8 mouse cellular contexts compared by ENCODE assay signal in the genomic region with DNA sequence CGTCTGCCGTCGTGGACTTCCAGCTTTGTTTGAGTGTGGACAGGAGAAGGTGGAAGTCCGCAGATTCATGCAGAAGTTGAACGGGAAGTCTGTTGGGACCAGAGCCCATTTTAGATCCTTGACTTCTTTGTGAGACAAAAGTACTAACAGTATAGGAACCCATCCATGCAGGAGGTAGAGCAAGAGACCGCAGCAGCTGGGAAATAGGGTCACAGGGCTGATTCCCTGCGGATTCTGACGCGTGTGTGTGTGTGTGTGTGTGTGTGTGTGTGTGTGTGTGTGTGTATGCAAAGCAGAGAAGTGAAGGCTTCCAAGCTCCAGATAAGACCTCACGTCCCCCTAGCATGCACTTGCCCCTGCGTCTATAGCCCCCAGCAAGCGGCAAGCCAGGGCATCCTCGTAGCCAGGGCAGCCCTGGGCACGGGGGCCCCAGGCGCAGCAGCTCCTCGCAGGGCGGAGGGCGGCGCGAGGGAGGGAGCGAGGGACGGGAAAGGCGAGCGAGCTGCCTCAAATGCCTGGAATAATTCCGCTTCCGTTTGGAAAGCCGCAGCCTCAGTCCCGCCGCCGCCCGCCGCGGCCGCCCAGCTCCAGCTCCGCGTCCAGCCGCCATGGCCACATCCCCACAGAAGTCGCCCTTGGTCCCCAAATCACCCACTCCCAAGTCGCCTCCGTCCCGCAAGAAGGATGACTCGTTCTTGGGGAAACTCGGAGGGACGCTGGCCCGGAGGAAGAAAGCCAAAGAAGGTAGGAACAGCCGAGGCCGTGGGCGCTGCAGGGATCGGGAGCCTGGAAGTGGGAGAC. TPM values are rescaled to one million over a fixed set of nuclear protein-coding genes. Genes with fewer than 3 reads are reported as not detected.
DNase-seq lines count a peak whose midpoint lies in the region; TF ChIP-seq lines count a peak whose summit lies in the region.

A gene (plus strand): TSS at position 149 of the 801 bp plus-strand sequence.

- H3K27ac ChIP-seq in layer of hippocampus, adult 2 months: peak within 1 kb of the TSS; percentile 89

- TF ChIP-seq CTCF in layer of hippocampus, adult 2 months (conservative IDR thresholded peaks at IDR 0.05): no peak
- TF ChIP-seq CTCF in lung, adult 2 months (IDR thresholded peaks at IDR 0.05; ENCODE audit: insufficient read depth, low read length): no peak

- H3K4me1 ChIP-seq in lung, adult 2 months (ENCODE audit: control insufficient read depth, insufficient read depth, low read length): peaks cover 5% of the 10 kb centered on the region; the same call in 1 of the 2 replicates

- peak within 1 kb of the TSS; percentile 81 for H3K4me3 ChIP-seq in layer of hippocampus, adult 2 months
- peak within 1 kb of the TSS; percentile 88 for H3K4me3 ChIP-seq in lung, adult 2 months (replicated peaks; ENCODE audit: extremely low read depth, low read depth, low read length)

- peak; percentile 55 for TF ChIP-seq POLR2A in lung, adult 2 months (IDR thresholded peaks at IDR 0.05; ENCODE audit: borderline replicate concordance, extremely low read depth, low read depth, low read length)

- intact Hi-C loops in heart, postnatal 14 days (cut with DNase I): loop anchor here (5.0 kb wide), 1 partner anchor 35 kb away; no protein-coding TSS in a partner anchor

- peak; percentile 73 for DNase-seq in MN1 (ENCODE audit: low spot score)
- peak; percentile 68 to 76 for DNase-seq in cerebellum, adult 18-20 months
- DNase-seq in forelimb bud, embryonic 11.5 days (ENCODE audit: low read depth, low spot score): peak; percentile 67
- DNase-seq in heart, postnatal 14 days: peak; percentile 81 to 82
- DNase-seq in layer of hippocampus, adult 2 months (ENCODE audit: low spot score in 2 of 2): peak; percentile 25 to 46
- DNase-seq in lung, adult 2 months: peak; percentile 81
- peak; percentile 28 for DNase-seq in retina, postnatal 7 days (ENCODE audit: low read depth, low spot score)
- DNase-seq in spleen, postnatal 36 days (ENCODE audit: low spot score in 2 of 2): no peak

- 1% methylated on average over 49 of the region's 49 CpGs for WGBS in lung, adult 2 months

RNA-seq across cellular contexts. Expression of the gene that starts here (rescaled TPM):
- total RNA-seq in heart, postnatal 14 days (2021): 10 to 100 TPM; 69.1 to 69.4 TPM
- 10 to 100 TPM; 47.6 to 49.1 TPM for total RNA-seq in layer of hippocampus, adult 2 months (2021)
- 54.7 and 80.5 TPM in 2 replicates for polyA plus RNA-seq in lung, adult 2 months (2012; rRNA removed)

Comparison
In these comparisons a context has a peak if more than half of its experiments do, and no peak if none do; other contexts are left out.
1. DNase-seq: peak in MN1 (single experiment), cerebellum, adult 18-20 months (2 of 2), forelimb bud, embryonic 11.5 days (single experiment), heart, postnatal 14 days (2 of 2), layer of hippocampus, adult 2 months (2 of 2), lung, adult 2 months (single experiment) and retina, postnatal 7 days (single experiment); none in spleen, postnatal 36 days (0 of 2).